Mouse (Mus musculus) kidney, embryonic 16.5 days (tissue): Measurements from ENCODE around the gene Dnmt1. TPM values are rescaled to one million over a fixed set of nuclear protein-coding genes. Genes with fewer than 3 reads are reported as not detected.

Source experiments
- ATAC-seq: fragments of 200-750 bp; cut with Nextera tagmentation; 2 replicates; pipeline ENCODE4 v1.8.0; 2017; ENCODE audit warnings: moderate TSS enrichment; ENCODE audit not compliant: low FRiP score, low TSS enrichment
- H3K27ac ChIP-seq: fragments of 300-500 bp; sonication (generic); 2 replicates; pipeline ENCODE4 v1.5.1; 2014; ENCODE audit warnings: low read length
- H3K27me3 ChIP-seq: fragments of 300-500 bp; sonication (generic); 2 replicates; pipeline ENCODE4 v1.6.1; 2014; ENCODE audit warnings: low read length, control low read depth, mixed read lengths; ENCODE audit not compliant: insufficient read depth
- H3K36me3 ChIP-seq: fragments of 300-500 bp; sonication (generic); 2 replicates; pipeline ENCODE4 v1.6.1; 2014; ENCODE audit warnings: low read length, control low read depth, mixed read lengths; ENCODE audit not compliant: insufficient read depth
- H3K4me1 ChIP-seq: fragments of 300-500 bp; sonication (generic); 2 replicates; pipeline ENCODE4 v1.6.1; 2014; ENCODE audit warnings: low read length, control low read depth, mixed read lengths; ENCODE audit not compliant: insufficient read depth
- H3K4me2 ChIP-seq: fragments of 300-500 bp; sonication (generic); replicated peaks from 2 replicates; pipeline ENCODE4 v1.6.1; 2014; ENCODE audit warnings: low read depth, low read length
- H3K4me3 ChIP-seq: fragments of 300-500 bp; sonication (generic); 2 replicates; pipeline ENCODE4 v1.5.1; 2014; ENCODE audit warnings: mild to moderate bottlenecking, low read length
- H3K9ac ChIP-seq: fragments of 300-500 bp; sonication (generic); replicated peaks from 2 replicates; pipeline ENCODE4 v1.6.1; 2014; ENCODE audit warnings: low read length
- H3K9me3 ChIP-seq: fragments of 300-500 bp; sonication (generic); 2 replicates; pipeline ENCODE4 v1.6.1; 2016; ENCODE audit warnings: low read length, control low read depth
- whole genome bisulfite sequencing: fragments of 180-500 bp; shearing (Covaris S2); extraction: QIAGEN DNeasy Blood & Tissue Kit; methylation state at CpG from one replicate; pipeline ENCODE4 v1.1.7; 2014; 5-methylcytosine and 5-hydroxymethylcytosine counted together
- polyA plus RNA-seq: library from polyadenylated mRNA; unstranded; fragments of >200 nt; fragmentation: Nextera tagmentation; extraction: Ambion mirVana; gene quantifications from 2 replicates; pipeline ENCODE4 v1.2.1, GENCODE M21; 2015

Gene Dnmt1
- polyA plus RNA-seq, 1 experiment from 2014 or later, result 107 TPM

GRCm38 (mm10) chr9:20877118-20878040 lies 82.3 kb downstream of the Dnmt1 start:
- Histone ChIP-seq H3K9me3 (no peaks in the 10 kb centered on the region), H3K4me2 (peak overlapping the region; percentile 70), H3K4me1 (0 out of 2 replicates have a peak, but pooled peaks cover 4% of the 10 kb centered on the region), H3K27ac (peak overlapping the region; percentile 43; the same call in 1 of the 2 replicates), H3K27me3 (0 out of 2 replicates have a peak, but pooled peaks cover 3% of the 10 kb centered on the region), H3K9ac (peak overlapping the region; percentile 66), H3K36me3 (peaks cover 4% of the 10 kb centered on the region; the same call in 1 of the 2 replicates), H3K4me3 (peak overlapping the region; percentile 54)
- peak; percentile 0; the same call in 1 of the 2 replicates for ATAC-seq
- WGBS, result 34% methylated on average over 14 of the region's 14 CpGs

- 69% methylated on average over 8 of the region's 9 CpGs for WGBS
- ATAC-seq, result no peak
Observed at GRCm38 (mm10) chr9:20876318-20877117, 83.2 kb downstream of the Dnmt1 start.

GRCm38 (mm10) chr9:20875021-20875790 lies 84.5 kb downstream of the Dnmt1 start:
- peaks cover 8% of the 10 kb centered on the region; the same call in 1 of the 2 replicates for H3K36me3 ChIP-seq
- H3K9ac ChIP-seq, result no peak overlapping the region
- H3K9me3 ChIP-seq, result no peaks in the 10 kb centered on the region
- H3K4me2 ChIP-seq, result no peak overlapping the region
- 67% methylated on average over 23 of the region's 23 CpGs for WGBS
- H3K4me1 ChIP-seq, result 0 out of 2 replicates have a peak, but pooled peaks cover 4% of the 10 kb centered on the region
- H3K27ac ChIP-seq, result no peak overlapping the region
- ATAC-seq, result no peak
- no peak overlapping the region for H3K4me3 ChIP-seq
- H3K27me3 ChIP-seq, result peaks cover 3% of the 10 kb centered on the region; the same call in 1 of the 2 replicates

More at GRCm38 (mm10) chr9:20876318-20877117, 83.2 kb downstream of the Dnmt1 start:
- H3K27ac ChIP-seq, result no peak overlapping the region
- no peaks in the 10 kb centered on the region for H3K9me3 ChIP-seq
- H3K27me3 ChIP-seq, result 0 out of 2 replicates have a peak, but pooled peaks cover 3% of the 10 kb centered on the region
- H3K9ac ChIP-seq, result no peak overlapping the region
- H3K4me2 ChIP-seq, result no peak overlapping the region
- peaks cover 4% of the 10 kb centered on the region; the same call in 1 of the 2 replicates for H3K36me3 ChIP-seq
- H3K4me3 ChIP-seq, result no peak overlapping the region
- H3K4me1 ChIP-seq, result 0 out of 2 replicates have a peak, but pooled peaks cover 4% of the 10 kb centered on the region

- no peak overlapping the region for H3K9ac ChIP-seq
- ATAC-seq, result no peak
- no peak overlapping the region for H3K4me3 ChIP-seq
- no peaks in the 10 kb centered on the region for H3K9me3 ChIP-seq
- WGBS, result 87% methylated on average over 12 of the region's 12 CpGs
- H3K27me3 ChIP-seq, result peaks cover 20% of the 10 kb centered on the region
- no peak overlapping the region for H3K27ac ChIP-seq
- H3K36me3 ChIP-seq, result peaks cover 9% of the 10 kb centered on the region; the same call in 1 of the 2 replicates
- H3K4me1 ChIP-seq, result 0 out of 2 replicates have a peak, but pooled peaks cover 12% of the 10 kb centered on the region
- H3K4me2 ChIP-seq, result no peak overlapping the region
Observed at GRCm38 (mm10) chr9:20873521-20873920, 86.2 kb downstream of the Dnmt1 start.

- Histone ChIP-seq H3K36me3 (peaks cover 9% of the 10 kb centered on the region; the same call in 1 of the 2 replicates), H3K9me3 (no peaks in the 10 kb centered on the region), H3K27ac (no peak overlapping the region), H3K4me1 (0 out of 2 replicates have a peak, but pooled peaks cover 12% of the 10 kb centered on the region), H3K27me3 (peaks cover 24% of the 10 kb centered on the region), H3K4me3 (no peak overlapping the region), H3K4me2 (no peak overlapping the region), H3K9ac (no peak overlapping the region)
- ATAC-seq, result no peak
- 83% methylated on average over 8 of the region's 10 CpGs for WGBS
Observed at GRCm38 (mm10) chr9:20872991-20873390, 86.7 kb downstream of the Dnmt1 start.

GRCm38 (mm10) chr9:20870211-20871173 lies 89.2 kb downstream of the Dnmt1 start:
- Histone ChIP-seq H3K9ac (no peak overlapping the region), H3K27ac (no peak overlapping the region), H3K9me3 (no peaks in the 10 kb centered on the region), H3K27me3 (peaks cover 24% of the 10 kb centered on the region), H3K36me3 (peaks cover 9% of the 10 kb centered on the region; the same call in 1 of the 2 replicates), H3K4me3 (no peak overlapping the region), H3K4me1 (0 out of 2 replicates have a peak, but pooled peaks cover 8% of the 10 kb centered on the region), H3K4me2 (no peak overlapping the region)
- 75% methylated on average over 12 of the region's 12 CpGs for WGBS
- no peak for ATAC-seq

GRCm38 (mm10) chr9:20869246-20869645 lies 90.4 kb downstream of the Dnmt1 start:
- H3K9ac ChIP-seq, result peak overlapping the region; percentile 73
- peaks cover 21% of the 10 kb centered on the region for H3K27me3 ChIP-seq
- peaks cover 9% of the 10 kb centered on the region; the same call in 1 of the 2 replicates for H3K36me3 ChIP-seq
- 0 out of 2 replicates have a peak, but pooled peaks cover 8% of the 10 kb centered on the region for H3K4me1 ChIP-seq
- peak overlapping the region; percentile 82 for H3K4me2 ChIP-seq
- ATAC-seq, result no peak
- H3K9me3 ChIP-seq, result no peaks in the 10 kb centered on the region
- H3K4me3 ChIP-seq, result peak overlapping the region; percentile 69
- 3% methylated on average over 19 of the region's 19 CpGs for WGBS
- H3K27ac ChIP-seq, result no peak overlapping the region

- Histone ChIP-seq H3K27ac (no peak within 1 kb of the TSS), H3K4me3 (peak within 1 kb of the TSS; percentile 69), H3K27me3 (peaks cover 21% of the 10 kb centered on the region), H3K9ac (peak within 1 kb of the TSS; percentile 73), H3K4me2 (peak within 1 kb of the TSS; percentile 82), H3K36me3 (peaks cover 8% of the 10 kb centered on the region; the same call in 1 of the 2 replicates), H3K9me3 (no peaks in the 10 kb centered on the region), H3K4me1 (0 out of 2 replicates have a peak, but pooled peaks cover 8% of the 10 kb centered on the region)
- WGBS, result 8% methylated on average over 52 of the region's 53 CpGs
- peak; percentile 69 for ATAC-seq
Observed at GRCm38 (mm10) chr9:20868448-20869001, 91.2 kb downstream of the Dnmt1 start, which contains the start of gene A230050P20Rik. Gene A230050P20Rik, plus strand, starts transcription at chr9:20868642.
